ENCODE assay signal across 8 mouse cellular contexts in the genomic region with DNA sequence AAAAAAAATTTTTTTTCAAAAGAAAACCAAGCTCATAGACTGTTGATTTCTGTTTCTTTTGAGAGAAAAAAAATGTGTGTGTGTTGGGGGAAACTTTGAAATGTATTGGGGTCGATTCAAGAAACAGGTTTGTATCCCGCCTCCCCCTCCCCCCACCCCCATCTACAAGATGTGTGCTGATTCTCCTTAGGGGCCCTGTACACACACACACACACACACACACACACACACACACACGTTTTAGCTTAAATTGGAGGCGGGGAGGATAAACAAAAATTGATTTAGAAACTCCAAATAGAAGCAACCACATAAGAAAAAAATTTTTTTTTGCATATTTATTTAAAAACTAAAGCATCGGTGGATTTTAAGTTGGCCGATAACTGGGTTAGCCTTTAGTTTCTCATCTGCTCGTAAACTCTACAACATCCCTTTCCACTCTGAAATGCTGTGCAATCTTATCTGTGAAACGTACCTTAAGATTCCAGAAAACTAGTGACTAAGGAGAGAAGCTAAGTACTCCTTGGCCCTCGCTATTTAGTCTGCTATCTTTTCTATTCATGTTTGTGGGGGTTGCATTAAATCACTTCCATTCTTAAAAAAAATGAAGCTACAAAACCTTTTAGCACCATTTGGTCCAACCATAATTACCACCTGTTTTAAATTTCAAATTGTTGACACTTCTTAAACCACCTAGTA. TPM values are rescaled to one million over a fixed set of nuclear protein-coding genes. Genes with fewer than 3 reads are reported as not detected.
DNase-seq lines count a peak whose midpoint lies in the region; ATAC-seq and TF ChIP-seq lines count a peak whose summit lies in the region.

No protein-coding gene starts in this region.

- DNase-seq in layer of hippocampus, adult 2 months (ENCODE audit: low spot score in 2 of 2) = no peak
- DNase-seq in layer of hippocampus, adult 18-20 months (ENCODE audit: low spot score in 2 of 2) = no peak
- DNase-seq in retina, embryonic 14.5 days (ENCODE audit: low spot score) = peak; percentile 53
- no peak for DNase-seq in right cerebral cortex, postnatal 25 days
- DNase-seq in urinary bladder, postnatal 36 days (ENCODE audit: low spot score in 2 of 2) = no peak
- DNase-seq in ovary, postnatal 10 days (ENCODE audit: low spot score) = no peak

- H3K36me3 ChIP-seq in intestine, postnatal 0 days (ENCODE audit: control insufficient read depth, insufficient read depth) = no peaks in the 10 kb centered on the region

- H3K27me3 ChIP-seq in intestine, postnatal 0 days (replicated peaks; ENCODE audit: control insufficient read depth, insufficient read depth, low read length) = no peaks in the 10 kb centered on the region

- TF ChIP-seq CTCF in layer of hippocampus, adult 2 months (conservative IDR thresholded peaks at IDR 0.05) = no peak
- TF ChIP-seq CTCF in cortical plate, adult 2 months (IDR thresholded peaks at IDR 0.05; ENCODE audit: extremely low read depth, insufficient read depth, low read length) = no peak
- TF ChIP-seq CTCF in intestine, postnatal 0 days (IDR thresholded peaks at IDR 0.05; ENCODE audit: low read depth) = no peak

- H3K4me1 ChIP-seq in cortical plate, adult 2 months (ENCODE audit: control insufficient read depth, insufficient read depth, low read length) = peaks cover 3% of the 10 kb centered on the region; the same call in 1 of the 2 replicates
- no peaks in the 10 kb centered on the region for H3K4me1 ChIP-seq in intestine, postnatal 0 days (replicated peaks; ENCODE audit: control insufficient read depth, insufficient read depth, low read length)

- no peak for TF ChIP-seq POLR2A in cortical plate, adult 2 months (IDR thresholded peaks at IDR 0.05; ENCODE audit: extremely low read depth, insufficient read depth, low read length)

- 17% methylated on average over 9 of the region's 9 CpGs for WGBS in intestine, postnatal 0 days

- ATAC-seq in intestine, postnatal 0 days = no peak

- H3K4me3 ChIP-seq in layer of hippocampus, adult 2 months = peak overlapping the region; percentile 71
- H3K4me3 ChIP-seq in cortical plate, adult 2 months (ENCODE audit: insufficient read depth, low read length) = peak overlapping the region; percentile 97; the same call in 1 of the 2 replicates
- H3K4me3 ChIP-seq in intestine, postnatal 0 days (ENCODE audit: low read depth, low read length) = peak overlapping the region; percentile 83

- H3K9me3 ChIP-seq in intestine, postnatal 0 days (ENCODE audit: control insufficient read depth) = no peaks in the 10 kb centered on the region

- H3K27ac ChIP-seq in layer of hippocampus, adult 2 months = peak overlapping the region; percentile 100
- no peak overlapping the region for H3K27ac ChIP-seq in cortical plate, adult 2 months (ENCODE audit: insufficient read depth, low read length)
- H3K27ac ChIP-seq in intestine, postnatal 0 days (ENCODE audit: low read depth, low read length) = peak overlapping the region; percentile 100

- peak overlapping the region; percentile 70 for H3K4me2 ChIP-seq in intestine, postnatal 0 days (replicated peaks; ENCODE audit: low read depth)

- peak overlapping the region; percentile 100 for H3K9ac ChIP-seq in intestine, postnatal 0 days (ENCODE audit: low read depth, low read length)

RNA-seq across cellular contexts. Expression of a gene that starts 0.6 kb away (rescaled TPM):
- total RNA-seq in layer of hippocampus, adult 2 months (2021) = 10 to 100 TPM; 56.1 to 61.3 TPM
- total RNA-seq in layer of hippocampus, adult 18-20 months (2021) = 10 to 100 TPM; 61.5 to 65.7 TPM
- polyA plus RNA-seq in cortical plate, adult 2 months (2012; rRNA removed) = 33.1 and 33.9 TPM in 2 replicates
- polyA plus RNA-seq in intestine, postnatal 0 days (2015; fragmentation: Nextera tagmentation; extraction: Ambion mirVana) = 2.2 and 2.6 TPM in 2 replicates

RNA-seq across cellular contexts. Expression of a gene that starts 31.6 kb away (rescaled TPM):
- 10 to 100 TPM; 27.3 to 36.3 TPM for total RNA-seq in layer of hippocampus, adult 2 months (2021)
- 10 to 100 TPM; 29.9 to 30.2 TPM for total RNA-seq in layer of hippocampus, adult 18-20 months (2021)
- 25.6 and 26.1 TPM in 2 replicates for polyA plus RNA-seq in cortical plate, adult 2 months (2012; rRNA removed)
- polyA plus RNA-seq in intestine, postnatal 0 days (2015; fragmentation: Nextera tagmentation; extraction: Ambion mirVana) = 40.1 and 40.2 TPM in 2 replicates

RNA-seq across cellular contexts. Expression of a gene that starts 51.4 kb away (rescaled TPM):
- total RNA-seq in layer of hippocampus, adult 2 months (2021) = not detected
- not detected for total RNA-seq in layer of hippocampus, adult 18-20 months (2021)
- polyA plus RNA-seq in cortical plate, adult 2 months (2012; rRNA removed) = not detected in 2 replicates
- polyA plus RNA-seq in intestine, postnatal 0 days (2015; fragmentation: Nextera tagmentation; extraction: Ambion mirVana) = not detected in 2 replicates
